Mouse (Mus musculus) heart, embryonic 11.5 days (tissue): Measurements from ENCODE around the gene Ccser1. TPM values are rescaled to one million over a fixed set of nuclear protein-coding genes. Genes with fewer than 3 reads are reported as not detected.

Source experiments
- ATAC-seq: fragments of 200-750 bp; cut with Nextera tagmentation; replicated peaks from 2 replicates; pipeline ENCODE4 v1.8.0; 2017; ENCODE audit warnings: moderate library complexity; ENCODE audit not compliant: insufficient number of reproducible peaks, low FRiP score, low TSS enrichment
- H3K27ac ChIP-seq: fragments of 300-500 bp; sonication (generic); 2 replicates; pipeline ENCODE4 v1.5.1; 2014; ENCODE audit warnings: mild to moderate bottlenecking, low read depth, low read length
- H3K27me3 ChIP-seq: fragments of 300-500 bp; sonication (generic); 2 replicates; pipeline ENCODE4 v1.6.1; 2014; ENCODE audit warnings: mild to moderate bottlenecking, low read length, mixed read lengths; ENCODE audit not compliant: control insufficient read depth, insufficient read depth
- H3K36me3 ChIP-seq: fragments of 300-500 bp; sonication (generic); 2 replicates; pipeline ENCODE4 v1.6.1; 2014; ENCODE audit warnings: mild to moderate bottlenecking, low read length, moderate library complexity, mixed read lengths; ENCODE audit not compliant: control insufficient read depth, insufficient read depth
- H3K4me1 ChIP-seq: fragments of 300-500 bp; sonication (generic); 2 replicates; pipeline ENCODE4 v1.6.1; 2014; ENCODE audit warnings: low read length; ENCODE audit not compliant: control insufficient read depth, insufficient read depth
- H3K4me2 ChIP-seq: fragments of 300-500 bp; sonication (generic); 2 replicates; pipeline ENCODE4 v1.6.1; 2014; ENCODE audit warnings: mild to moderate bottlenecking, moderate library complexity
- H3K4me3 ChIP-seq: fragments of 300-500 bp; sonication (generic); 2 replicates; pipeline ENCODE4 v1.5.1; 2014; ENCODE audit warnings: low read depth, low read length
- H3K9ac ChIP-seq: fragments of 300-500 bp; sonication (generic); 2 replicates; pipeline ENCODE4 v1.6.1; 2014; ENCODE audit warnings: mild to moderate bottlenecking, low read depth, low read length, moderate library complexity
- H3K9me3 ChIP-seq: fragments of 300-500 bp; sonication (generic); replicated peaks from 2 replicates; pipeline ENCODE4 v1.6.1; 2016; ENCODE audit warnings: low read length; ENCODE audit not compliant: control insufficient read depth
- WGBS: fragments of 180-500 bp; shearing (Covaris S2); extraction: QIAGEN DNeasy Blood & Tissue Kit; methylation state at CpG from one replicate; pipeline ENCODE4 v1.1.7; 2014; ENCODE audit not compliant: insufficient replicate concordance; 5-methylcytosine and 5-hydroxymethylcytosine counted together
- polyA plus RNA-seq: library from polyadenylated mRNA; unstranded; fragments of >200 nt; fragmentation: Nextera tagmentation; extraction: Ambion mirVana; gene quantifications from 2 replicates; pipeline ENCODE4 v1.2.1, GENCODE M21; 2014

Gene Ccser1
- polyA plus RNA-seq, 1 experiment from 2014 or later: 1.6 TPM

DNA sequence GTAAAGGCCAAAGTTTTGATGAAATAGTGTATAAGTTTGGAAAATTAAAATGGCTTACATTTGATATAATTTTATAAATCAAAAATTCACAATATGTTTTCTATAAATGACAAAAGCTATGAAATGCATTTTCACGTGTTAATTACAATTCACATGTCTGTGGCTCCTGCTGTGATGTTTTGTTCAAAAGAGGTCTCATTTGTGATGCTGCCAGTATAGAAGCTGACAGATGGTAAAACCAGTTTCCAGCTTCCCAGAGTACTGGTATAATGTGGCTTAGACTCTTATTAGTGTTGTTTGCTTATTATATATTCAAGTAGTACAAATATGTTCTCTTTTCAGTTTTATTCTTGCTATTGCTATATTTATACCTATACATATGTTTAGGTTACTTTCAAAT is 4.0 kb upstream of the Ccser1 start:
- H3K9ac ChIP-seq: no peak overlapping the region
- no peak overlapping the region for H3K4me3 ChIP-seq
- peaks cover 15% of the 10 kb centered on the region; the same call in 1 of the 2 replicates for H3K27me3 ChIP-seq
- no peak overlapping the region for H3K27ac ChIP-seq
- H3K4me2 ChIP-seq: no peak overlapping the region
- H3K4me1 ChIP-seq: no peaks in the 10 kb centered on the region
- H3K36me3 ChIP-seq: no peaks in the 10 kb centered on the region
- no peak for ATAC-seq
- no peaks in the 10 kb centered on the region for H3K9me3 ChIP-seq
- 71% methylated on average over 1 of the region's 1 CpGs for WGBS

DNA sequence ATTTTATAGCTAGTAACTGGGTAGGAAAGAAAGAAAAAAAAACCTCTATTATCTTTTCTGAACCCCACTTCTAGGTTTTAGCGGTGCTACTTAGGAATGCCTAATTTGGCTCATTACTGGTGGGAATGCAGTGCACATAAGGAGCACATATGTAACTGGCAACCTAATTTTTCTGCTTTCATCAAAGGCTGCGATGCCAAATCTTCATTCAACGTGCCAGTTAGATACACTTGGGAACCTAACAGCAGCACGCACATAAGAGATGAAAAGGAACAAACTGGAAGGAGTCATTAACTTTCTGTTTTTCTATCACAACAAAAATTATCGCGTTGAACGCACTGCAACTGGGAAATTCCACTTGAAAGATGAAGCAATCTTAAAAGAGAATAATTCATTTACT is 2.6 kb upstream of the Ccser1 start:
- Histone ChIP-seq H3K4me2 (no peak overlapping the region), H3K4me3 (no peak overlapping the region), H3K9ac (no peak overlapping the region), H3K27ac (no peak overlapping the region), H3K9me3 (no peaks in the 10 kb centered on the region), H3K27me3 (peaks cover 18% of the 10 kb centered on the region; the same call in 1 of the 2 replicates), H3K4me1 (no peaks in the 10 kb centered on the region), H3K36me3 (no peaks in the 10 kb centered on the region)
- no peak for ATAC-seq
- 77% methylated on average over 7 of the region's 7 CpGs for WGBS

DNA sequence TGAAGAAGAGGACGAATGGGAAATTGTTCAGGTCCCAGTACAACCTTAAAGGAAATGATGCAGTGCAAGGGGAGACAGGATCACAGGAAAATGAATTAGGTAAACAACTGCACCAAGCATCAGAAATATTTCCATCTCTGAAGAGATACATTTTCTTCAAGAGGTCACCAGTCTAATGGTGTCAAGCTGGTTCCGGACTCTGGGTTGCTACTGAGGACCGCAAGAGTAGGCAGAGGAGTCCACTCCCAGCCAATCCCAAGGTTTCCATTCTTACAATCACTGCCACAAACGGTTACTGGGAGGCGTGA is 529 bp upstream of the Ccser1 start:
- 4% methylated on average over 5 of the region's 5 CpGs for WGBS
- H3K4me3 ChIP-seq: peak overlapping the region; percentile 70
- H3K9me3 ChIP-seq: no peaks in the 10 kb centered on the region
- H3K27ac ChIP-seq: no peak overlapping the region
- 0 out of 2 replicates have a peak overlapping the region, but pooled peaks have one; percentile 69 for H3K9ac ChIP-seq
- no peaks in the 10 kb centered on the region for H3K4me1 ChIP-seq
- H3K27me3 ChIP-seq: peaks cover 18% of the 10 kb centered on the region; the same call in 1 of the 2 replicates
- ATAC-seq: no peak; the same call in 1 of the 2 replicates
- H3K4me2 ChIP-seq: peak overlapping the region; percentile 100
- no peaks in the 10 kb centered on the region for H3K36me3 ChIP-seq

DNA sequence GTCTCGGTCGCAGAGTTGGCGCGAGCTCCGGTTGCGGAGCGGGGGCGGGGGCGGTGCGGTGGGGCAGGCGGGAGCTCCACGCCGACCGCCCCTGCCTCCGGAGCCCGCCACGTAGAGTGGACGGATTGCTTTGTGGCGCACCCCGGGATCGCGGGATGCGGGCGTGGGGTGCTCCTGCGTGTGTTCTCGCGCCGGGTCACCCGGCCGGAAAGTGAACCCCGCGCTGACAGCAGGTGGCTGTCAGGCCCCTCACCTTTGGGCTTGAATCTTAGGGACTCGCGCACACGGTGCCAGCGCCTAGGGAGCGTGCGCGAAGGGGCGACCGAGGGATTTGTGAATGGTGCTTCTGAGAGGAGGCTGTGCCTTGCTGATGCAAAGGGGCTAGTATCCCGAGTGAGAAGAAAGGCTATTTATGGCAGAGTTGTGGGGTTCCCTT is 650 bp downstream of the Ccser1 start:
- ATAC-seq: no peak
- Histone ChIP-seq H3K9me3 (no peaks in the 10 kb centered on the region), H3K9ac (peak overlapping the region; percentile 69), H3K27me3 (peaks cover 18% of the 10 kb centered on the region; the same call in 1 of the 2 replicates), H3K4me3 (peak overlapping the region; percentile 70), H3K4me1 (no peaks in the 10 kb centered on the region), H3K36me3 (no peaks in the 10 kb centered on the region), H3K27ac (no peak overlapping the region), H3K4me2 (peak overlapping the region; percentile 100)
- WGBS: under 1% methylated on average over 33 of the region's 42 CpGs

DNA sequence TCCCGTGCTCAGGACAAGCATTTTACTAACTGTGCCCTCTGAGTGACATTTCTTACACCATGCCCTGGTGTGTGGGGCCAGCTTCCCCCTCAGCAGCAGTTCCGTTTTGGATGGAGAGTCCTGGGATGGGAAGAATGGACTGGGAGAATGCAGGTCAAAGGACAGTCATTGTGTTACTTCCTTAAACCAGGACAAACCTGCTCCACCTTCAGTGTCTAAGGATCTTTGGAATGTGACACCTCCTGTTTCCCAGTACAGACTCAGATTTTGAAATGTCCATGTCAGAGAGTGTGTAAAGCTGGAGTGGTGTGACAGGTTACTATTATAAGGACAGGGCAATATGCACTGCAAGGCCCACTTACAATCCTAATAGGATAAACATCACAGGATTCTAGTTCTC is 8.9 kb downstream of the Ccser1 start:
- WGBS: 61% methylated on average over 2 of the region's 2 CpGs
- Histone ChIP-seq H3K27ac (no peak overlapping the region), H3K9me3 (no peaks in the 10 kb centered on the region), H3K9ac (no peak overlapping the region), H3K4me3 (no peak overlapping the region), H3K4me1 (no peaks in the 10 kb centered on the region), H3K4me2 (no peak overlapping the region), H3K36me3 (no peaks in the 10 kb centered on the region), H3K27me3 (no peaks in the 10 kb centered on the region)
- ATAC-seq: no peak

DNA sequence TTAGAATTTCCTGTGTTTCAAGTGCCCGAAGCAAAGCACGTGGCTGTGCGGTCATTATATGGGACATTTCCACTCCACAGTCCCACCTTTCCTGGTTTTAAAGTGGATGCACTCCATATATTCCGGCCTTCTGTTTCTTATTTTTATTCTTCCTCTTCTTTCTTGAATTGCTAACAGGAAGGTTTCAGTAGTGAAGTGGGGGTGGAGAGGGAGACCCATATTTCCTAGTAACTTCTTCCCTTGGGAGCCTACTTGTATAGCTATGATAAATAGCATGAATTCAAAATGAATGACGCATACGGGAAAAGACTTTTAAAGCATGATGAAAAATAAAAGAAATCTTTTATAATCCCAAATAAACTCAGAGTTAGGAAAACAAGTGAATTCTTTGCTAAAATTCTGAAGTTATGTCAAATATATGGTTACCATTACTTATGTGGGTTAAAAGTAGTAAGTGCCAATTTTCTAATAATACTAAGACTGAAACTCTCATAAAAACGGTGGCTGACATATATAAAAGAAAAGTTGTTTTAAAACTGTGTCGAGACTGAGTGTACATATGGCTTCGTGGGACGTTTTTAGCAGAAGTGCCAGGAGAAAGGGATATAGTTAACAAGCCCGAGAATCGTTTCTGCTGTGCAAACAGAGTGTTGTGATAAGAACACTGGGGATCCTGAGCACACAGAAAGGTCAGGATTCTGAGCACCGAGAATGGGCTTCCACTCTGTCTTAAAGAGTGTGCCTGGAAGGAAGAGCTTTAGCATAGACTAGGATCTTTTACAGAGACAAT is 11.7 kb downstream of the Ccser1 start:
- H3K4me2 ChIP-seq: no peak overlapping the region
- no peaks in the 10 kb centered on the region for H3K4me1 ChIP-seq
- H3K9ac ChIP-seq: no peak overlapping the region
- no peaks in the 10 kb centered on the region for H3K27me3 ChIP-seq
- H3K9me3 ChIP-seq: no peaks in the 10 kb centered on the region
- no peak overlapping the region for H3K4me3 ChIP-seq
- no peaks in the 10 kb centered on the region for H3K36me3 ChIP-seq
- no peak overlapping the region for H3K27ac ChIP-seq
- WGBS: 56% methylated on average over 13 of the region's 13 CpGs
- no peak for ATAC-seq

DNA sequence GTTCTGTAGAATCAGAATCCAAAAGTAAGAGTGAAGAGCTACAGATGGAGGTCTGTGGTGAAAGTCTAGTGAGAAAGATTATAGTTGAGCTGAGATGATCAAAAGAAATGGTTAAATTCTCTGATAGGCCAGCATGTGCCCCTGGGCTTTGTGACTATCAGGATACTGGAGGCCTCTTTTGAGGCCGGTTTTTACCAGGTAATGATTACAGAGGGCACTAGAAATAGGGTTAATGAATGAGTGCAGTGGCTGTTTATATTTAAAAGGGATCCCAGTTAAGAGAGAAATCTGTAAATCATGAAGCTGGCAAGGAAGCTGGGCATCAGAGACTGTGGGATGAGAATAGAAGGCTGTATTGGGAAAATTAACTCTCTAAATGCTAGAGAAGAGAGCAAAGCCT is 23.2 kb downstream of the Ccser1 start:
- no peaks in the 10 kb centered on the region for H3K36me3 ChIP-seq
- H3K4me3 ChIP-seq: no peak overlapping the region
- no peaks in the 10 kb centered on the region for H3K4me1 ChIP-seq
- ATAC-seq: no peak
- H3K27ac ChIP-seq: no peak overlapping the region
- no peak overlapping the region for H3K9ac ChIP-seq
- no peaks in the 10 kb centered on the region for H3K9me3 ChIP-seq
- WGBS: 81% methylated on average over 1 of the region's 1 CpGs
- H3K27me3 ChIP-seq: no peaks in the 10 kb centered on the region
- no peak overlapping the region for H3K4me2 ChIP-seq

DNA sequence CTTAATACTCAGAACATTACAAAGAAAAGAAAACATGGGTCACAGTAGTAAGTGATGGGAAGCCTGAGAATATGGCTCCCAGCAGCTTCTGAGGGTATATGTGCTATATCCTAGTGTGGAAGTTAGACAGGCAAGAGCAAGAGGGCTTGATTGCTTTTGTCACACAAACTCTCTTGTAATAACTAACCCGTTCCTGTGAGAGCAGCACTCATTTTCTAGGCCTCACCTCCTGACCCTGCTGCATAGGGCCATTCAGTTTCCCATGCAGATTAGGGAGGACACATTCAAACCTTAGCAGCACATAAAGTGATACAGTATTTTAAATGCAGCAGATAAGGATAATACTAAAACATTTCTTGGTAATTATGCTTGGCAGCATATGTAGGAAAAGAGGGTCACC is 25.9 kb downstream of the Ccser1 start:
- H3K9me3 ChIP-seq: no peaks in the 10 kb centered on the region
- ATAC-seq: no peak
- WGBS: 31% methylated on average over 1 of the region's 1 CpGs

DNA sequence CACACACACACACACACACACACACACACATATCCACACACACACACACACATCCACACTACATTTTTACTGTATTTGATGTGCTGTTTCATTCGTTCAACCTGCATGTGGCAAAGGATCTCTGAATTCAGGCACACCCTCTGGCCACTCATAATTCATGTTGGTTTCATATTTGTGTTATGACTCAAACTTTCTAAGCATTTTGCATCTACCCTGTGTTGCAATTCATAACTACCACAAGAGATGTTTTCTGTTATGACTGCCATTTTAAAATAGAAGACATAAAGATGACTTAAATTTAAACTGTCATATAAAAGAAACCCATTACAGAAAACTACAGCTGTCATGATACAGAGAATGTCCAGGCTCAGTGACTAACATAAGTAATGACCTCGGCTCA is 26.5 kb downstream of the Ccser1 start:
- WGBS: 62% methylated on average over 2 of the region's 2 CpGs
- no peak overlapping the region for H3K4me2 ChIP-seq
- H3K36me3 ChIP-seq: no peaks in the 10 kb centered on the region
- no peak overlapping the region for H3K9ac ChIP-seq
- no peaks in the 10 kb centered on the region for H3K4me1 ChIP-seq
- ATAC-seq: no peak
- H3K27ac ChIP-seq: no peak overlapping the region
- H3K27me3 ChIP-seq: no peaks in the 10 kb centered on the region
- H3K4me3 ChIP-seq: no peak overlapping the region
- H3K9me3 ChIP-seq: no peaks in the 10 kb centered on the region

More for the DNA sequence above, 25.9 kb downstream of the Ccser1 start:
- Histone ChIP-seq H3K27me3 (no peaks in the 10 kb centered on the region), H3K4me1 (no peaks in the 10 kb centered on the region), H3K4me2 (no peak overlapping the region), H3K4me3 (no peak overlapping the region), H3K9ac (no peak overlapping the region), H3K36me3 (no peaks in the 10 kb centered on the region), H3K27ac (no peak overlapping the region)
